Mouse (Mus musculus) CH12.LX (cell line): ENCODE measurements around the gene Kcnj11.

Experiments
- CHD1 ChIP-seq: IDR thresholded peaks from 2 replicates; pipeline ENCODE4 v1.6.1; 2012; ENCODE audit warnings: low read depth, low read length, improper control_type of control experiment, inconsistent platforms
- CHD2 ChIP-seq: IDR thresholded peaks from 2 replicates; pipeline ENCODE4 v1.6.1; 2011; ENCODE audit warnings: low read length, improper control_type of control experiment
- CTCF ChIP-seq, 2 experiments: IDR thresholded peaks in 1 of 2; conservative IDR thresholded peaks in 1 of 2; 2 replicates each; pipeline ENCODE4 v1.5.1; 2011 to 2012; ENCODE audit warnings: low read depth in 2 of 2, low read length in 2 of 2, improper control_type of control experiment in 1 of 2, inconsistent platforms in 1 of 2, mild to moderate bottlenecking in 1 of 2, moderate library complexity in 1 of 2
- E2F4 ChIP-seq: IDR thresholded peaks from 2 replicates; pipeline ENCODE4 v1.6.1; 2011; ENCODE audit warnings: low read depth, low read length, improper control_type of control experiment; ENCODE audit not compliant: insufficient replicate concordance
- EP300 ChIP-seq: IDR thresholded peaks from 2 replicates; pipeline ENCODE4 v1.6.1; 2011; ENCODE audit warnings: low read length, improper control_type of control experiment
- ETS1 ChIP-seq: conservative IDR thresholded peaks from 2 replicates; pipeline ENCODE4 v1.6.1; 2012; ENCODE audit warnings: low read depth, mild to moderate bottlenecking, inconsistent platforms, low read length, improper control_type of control experiment, moderate library complexity
- GABPA ChIP-seq: IDR thresholded peaks from 2 replicates; pipeline ENCODE4 v1.6.1; 2012; ENCODE audit warnings: low read depth, low read length, improper control_type of control experiment, inconsistent platforms; ENCODE audit not compliant: insufficient replicate concordance
- MAFK ChIP-seq: IDR thresholded peaks from 2 replicates; pipeline ENCODE4 v1.6.1; 2011; ENCODE audit warnings: low read length, improper control_type of control experiment; ENCODE audit not compliant: insufficient replicate concordance
- MEF2A ChIP-seq: IDR thresholded peaks from 2 replicates; pipeline ENCODE4 v1.6.1; 2014; ENCODE audit warnings: low read depth, mild to moderate bottlenecking, inconsistent platforms, low read length, improper control_type of control experiment, borderline replicate concordance
- MYC ChIP-seq: IDR thresholded peaks from 2 replicates; pipeline ENCODE4 v1.6.1; 2011; ENCODE audit warnings: low read depth, mild to moderate bottlenecking, improper control_type of control experiment, low read length
- POLR2A ChIP-seq: IDR thresholded peaks from 2 replicates; pipeline ENCODE4 v1.6.1; 2011; ENCODE audit warnings: low read depth, mild to moderate bottlenecking, improper control_type of control experiment, low read length
- ZNF384 ChIP-seq: IDR thresholded peaks from 2 replicates; pipeline ENCODE4 v1.6.1; 2012; ENCODE audit warnings: low read depth, low read length, improper control_type of control experiment, inconsistent platforms

- TF ChIP-seq MAFK (no peak), ETS1 (no peak), MEF2A (no peak), POLR2A (no peak), EP300 (no peak), CTCF (conservative IDR thresholded peaks at IDR 0.05 in 1 of 2, IDR thresholded peaks at IDR 0.05 in 1 of 2; ENCODE audit: low read depth in 2 of 2, low read length in 2 of 2) (no peak), CHD2 (no peak), E2F4 (no peak), GABPA (no peak), MYC (no peak), ZNF384 (no peak), CHD1 (no peak)
Measured at GRCm38 (mm10) chr7:46088241-46088640, 12.3 kb downstream of the Kcnj11 start.
